Mouse (Mus musculus) hindbrain, embryonic 14.5 days (tissue): ENCODE measurements around the gene Ptma. TPM values are rescaled to one million over a fixed set of nuclear protein-coding genes. Genes with fewer than 3 reads are reported as not detected.

Experiments used
- polyA plus RNA-seq: library from polyadenylated mRNA; unstranded; fragments of >200 nt; fragmentation: Nextera tagmentation; extraction: Ambion mirVana; gene quantifications from 2 replicates; pipeline ENCODE4 v1.2.1, GENCODE M21; 2014

The Ptma gene
- polyA plus RNA-seq, 1 experiment from 2014 or later, result 1,692 TPM

Other genes with a start within 250 kb of the Ptma start
- gene B3gnt7, start 223.9 kb upstream of the Ptma start, polyA plus RNA-seq, result 7.5 and 8.3 TPM in 2 replicates
- gene Ncl, start 167.3 kb upstream of the Ptma start, polyA plus RNA-seq, result 144 and 145 TPM in 2 replicates
- not detected in 2 replicates for gene Nmur1, start 100.5 kb upstream of the Ptma start, polyA plus RNA-seq
- gene Tex44, start 100.4 kb upstream of the Ptma start, polyA plus RNA-seq, result not detected in 2 replicates
- gene Pde6d, start 55.9 kb downstream of the Ptma start, polyA plus RNA-seq, result 96.6 and 112 TPM in 2 replicates
- 50.5 and 55.3 TPM in 2 replicates for gene Cops7b, start 56.2 kb downstream of the Ptma start, polyA plus RNA-seq
- 16.3 and 18.1 TPM in 2 replicates for gene Nppc, start 143.8 kb downstream of the Ptma start, polyA plus RNA-seq
- 38.5 and 38.9 TPM in 2 replicates for gene Dis3l2, start 177.1 kb downstream of the Ptma start, polyA plus RNA-seq